Mouse (Mus musculus): Measurements from ENCODE around the gene Ryr3.

The Ryr3 gene

DNA sequence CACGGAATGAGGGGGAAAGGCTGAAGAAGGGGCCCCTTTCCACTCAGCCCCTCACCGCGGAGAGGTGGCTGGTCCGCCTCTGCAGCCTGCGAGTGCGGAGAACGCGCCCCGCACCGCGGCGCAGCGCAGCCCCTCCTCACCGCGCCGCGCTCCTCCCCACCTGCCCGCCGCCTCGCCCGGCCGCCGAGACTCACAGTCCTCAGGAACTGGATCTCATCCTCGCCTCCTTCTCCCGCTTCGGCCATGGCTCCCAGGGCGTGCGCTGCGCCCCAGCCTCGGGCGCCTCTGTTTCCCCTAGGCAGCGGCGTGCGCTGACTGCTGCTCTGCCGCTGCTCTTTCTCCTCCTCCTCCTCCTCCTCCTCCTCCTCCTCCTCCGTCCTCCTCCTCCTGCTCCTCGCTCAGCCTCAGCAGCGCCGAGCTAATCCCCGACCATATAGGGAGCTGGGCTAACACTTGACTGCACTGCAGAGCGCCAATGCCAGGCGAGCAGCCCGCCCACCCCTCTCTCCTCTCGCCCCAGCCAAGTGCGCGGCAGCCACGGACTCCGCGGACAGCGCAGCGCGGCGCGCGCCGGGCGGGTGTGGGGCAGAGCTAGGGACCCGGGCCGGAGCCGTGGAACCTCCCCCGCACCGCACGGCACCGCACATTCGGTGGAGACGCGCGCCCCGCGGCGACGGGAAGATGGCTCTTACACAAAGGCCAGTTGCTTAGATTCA, at the start of gene Ryr3:
Gene Ryr3 (minus strand): TSS at position 351 of the 716 bp plus-strand sequence.
- peak; percentile 65 for DNase-seq

- no peak for DNase-seq
Observed at GRCm38 (mm10) chr2:113238871-113239270, 22.0 kb upstream of the Ryr3 start.

DNA sequence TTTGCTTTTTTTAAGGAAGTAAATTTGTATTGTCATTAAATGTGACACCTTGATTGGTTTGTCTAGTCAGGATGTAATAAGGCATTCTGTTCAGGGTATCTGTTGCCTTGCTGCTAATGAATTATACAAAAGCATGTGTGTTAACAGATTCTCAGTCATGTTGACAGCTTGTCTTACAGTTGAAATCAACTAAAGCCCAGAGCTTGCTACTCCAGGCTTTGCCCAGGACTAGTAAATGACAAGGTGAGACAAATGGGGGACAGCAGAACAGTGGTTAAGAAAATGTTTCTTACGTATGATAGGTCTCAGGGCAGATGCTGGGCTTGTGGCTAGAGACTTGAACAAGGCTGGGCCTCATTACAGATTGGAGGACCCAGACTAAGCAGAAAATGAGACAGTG, 20.1 kb upstream of the Ryr3 start:
- DNase-seq = no peak

DNA sequence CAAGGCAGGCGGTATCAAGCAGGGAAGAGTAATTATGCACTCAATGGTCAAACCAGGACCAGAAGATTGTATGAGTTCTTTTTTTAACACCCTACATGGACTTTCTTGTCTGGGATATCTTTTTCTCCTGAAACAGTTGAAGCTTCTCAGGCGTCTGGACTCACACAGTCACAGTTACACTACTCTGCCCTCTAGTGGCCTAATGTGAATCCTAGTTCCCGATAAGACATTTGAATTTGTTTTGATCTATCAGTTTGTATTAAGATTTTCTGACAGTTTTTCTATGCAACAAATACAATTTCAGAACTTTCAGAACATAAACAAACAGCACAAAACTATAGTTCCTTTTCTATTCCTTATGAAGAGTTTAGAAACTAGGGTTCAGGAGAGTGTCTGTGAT, 17.7 kb upstream of the Ryr3 start:
- DNase-seq = no peak

GRCm38 (mm10) chr2:113233356-113233755, 16.5 kb upstream of the Ryr3 start:
- no peak for DNase-seq

GRCm38 (mm10) chr2:113216105-113216745, 671 bp downstream of the Ryr3 start:
- DNase-seq = peak; percentile 22

DNA sequence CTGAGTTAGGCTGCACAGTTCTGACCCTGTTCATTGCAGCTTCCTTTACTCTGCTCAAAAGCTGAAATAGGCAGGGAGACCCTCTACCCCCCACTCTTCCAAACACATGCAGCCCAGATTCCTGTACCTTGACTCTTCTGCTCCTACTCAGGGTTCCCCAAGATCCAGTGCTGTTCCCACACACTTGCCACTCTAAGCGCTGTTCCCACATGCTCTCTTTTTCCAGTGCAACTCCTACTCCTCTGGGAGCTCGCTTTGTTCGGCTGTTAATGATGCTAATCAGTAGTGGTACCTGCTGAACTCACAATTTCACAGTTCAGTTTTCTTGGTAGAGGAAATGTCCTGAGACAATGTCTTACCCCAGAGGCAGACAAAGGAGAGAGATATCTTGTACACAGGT, 6.9 kb downstream of the Ryr3 start:
- no peak for DNase-seq

- DNase-seq = no peak
Observed at GRCm38 (mm10) chr2:113209263-113209662, 7.6 kb downstream of the Ryr3 start.

DNA sequence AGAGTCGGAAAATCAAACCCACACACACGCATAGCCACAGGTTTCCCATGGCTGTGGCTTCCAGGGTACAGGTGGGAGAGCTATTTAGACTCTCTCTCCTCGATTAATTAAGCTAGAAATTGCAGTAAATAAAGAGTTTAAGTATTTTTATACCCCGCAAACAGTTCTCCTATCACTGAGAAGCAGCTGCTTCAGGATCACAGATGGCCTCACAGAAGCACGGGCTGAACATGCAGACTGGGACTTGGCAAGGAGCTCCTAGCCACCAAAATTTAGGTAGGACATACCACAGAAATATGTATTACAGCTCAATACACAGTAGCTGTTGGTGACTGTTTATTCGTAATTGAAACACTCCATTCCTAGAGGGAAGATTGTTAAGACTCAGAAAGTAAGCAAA, 14.0 kb downstream of the Ryr3 start:
- DNase-seq = no peak

- no peak for DNase-seq
Observed at GRCm38 (mm10) chr2:113199030-113199679, 17.7 kb downstream of the Ryr3 start.

- DNase-seq = no peak
Observed at GRCm38 (mm10) chr2:113187158-113187557, 29.7 kb downstream of the Ryr3 start.

GRCm38 (mm10) chr2:113181701-113182100, 35.2 kb downstream of the Ryr3 start:
- DNase-seq = no peak

- DNase-seq = no peak
Observed at GRCm38 (mm10) chr2:113178047-113178446, 38.8 kb downstream of the Ryr3 start.

DNA sequence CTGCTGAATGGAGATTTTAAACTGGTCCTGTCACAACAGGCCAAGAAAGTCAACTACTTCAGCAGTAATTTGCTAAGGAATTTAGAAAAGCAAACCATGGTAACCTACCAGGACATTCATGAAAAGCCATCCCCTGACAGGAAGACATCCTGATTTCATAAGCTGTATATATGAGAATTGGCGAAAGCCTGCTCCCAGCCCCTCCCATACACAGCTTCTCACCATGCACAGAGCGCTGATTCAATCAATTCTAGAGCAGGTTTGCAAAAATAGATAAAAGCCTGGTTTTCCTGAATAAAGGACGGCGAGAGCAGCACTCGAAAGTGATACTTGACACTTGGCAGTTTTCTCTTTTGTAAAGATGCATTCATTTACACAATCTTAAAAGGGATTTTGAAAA, 40.6 kb downstream of the Ryr3 start:
- DNase-seq = no peak

DNA sequence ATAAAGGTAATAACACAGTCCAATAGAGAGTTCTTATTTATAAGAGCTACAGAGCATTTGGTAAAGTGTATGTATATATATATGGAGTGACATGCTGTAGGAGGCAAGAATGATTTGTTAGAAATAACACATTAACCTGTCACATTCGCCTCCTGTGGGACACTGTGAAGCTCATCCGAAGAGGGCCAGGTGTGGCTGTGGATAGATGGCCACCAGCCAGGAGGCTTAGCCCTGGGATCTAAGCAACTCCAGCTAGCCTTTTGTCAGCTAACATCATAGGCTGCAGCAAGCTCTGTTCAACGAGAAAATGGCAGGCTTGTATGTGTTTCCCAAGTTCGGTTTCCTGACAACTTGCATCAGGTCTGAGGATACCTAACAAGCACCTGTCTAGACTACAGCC, 48.8 kb downstream of the Ryr3 start:
- DNase-seq = peak; percentile 25

GRCm38 (mm10) chr2:113161494-113161893, 55.4 kb downstream of the Ryr3 start:
- no peak for DNase-seq

GRCm38 (mm10) chr2:113137766-113138165, 79.1 kb downstream of the Ryr3 start:
- DNase-seq = no peak

- DNase-seq = no peak
Observed at GRCm38 (mm10) chr2:113123476-113123875, 93.4 kb downstream of the Ryr3 start.

- no peak for DNase-seq
Observed at GRCm38 (mm10) chr2:113119080-113119479, 97.8 kb downstream of the Ryr3 start.

GRCm38 (mm10) chr2:113116788-113117187, 100.1 kb downstream of the Ryr3 start:
- DNase-seq = peak; percentile 20

- no peak for DNase-seq
Observed at GRCm38 (mm10) chr2:113115897-113116283, 101.0 kb downstream of the Ryr3 start.

DNA sequence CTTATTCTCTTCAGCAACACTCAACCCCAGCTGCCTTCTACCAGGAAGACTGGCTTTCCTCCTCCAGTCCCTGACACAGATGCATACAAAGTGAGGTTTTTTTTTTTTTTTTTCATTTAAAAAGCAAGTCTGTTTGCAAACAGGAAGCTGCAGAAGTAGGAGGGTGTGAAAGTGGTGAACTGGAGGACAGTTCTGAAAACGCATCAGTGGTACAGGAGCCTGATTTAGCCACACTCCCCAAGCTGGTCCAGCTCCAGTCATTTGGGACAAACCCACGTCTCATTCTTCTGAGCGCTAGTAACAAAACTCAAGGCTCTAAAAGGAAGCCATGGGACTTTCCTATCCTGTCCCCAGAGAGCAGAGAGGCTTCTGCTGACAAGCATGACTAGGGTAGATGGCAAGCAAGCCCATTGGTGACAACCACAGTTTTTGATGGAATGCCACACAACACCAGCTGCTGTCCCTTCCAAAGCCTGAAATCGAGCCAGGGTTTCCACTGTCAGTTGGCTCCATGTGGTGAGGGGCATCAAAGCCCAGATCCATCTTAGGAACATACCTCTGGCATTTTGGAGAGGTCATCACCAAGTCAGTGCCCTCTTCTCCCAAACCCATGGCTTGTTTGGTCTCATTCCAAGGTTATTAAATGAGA, 101.5 kb downstream of the Ryr3 start:
- DNase-seq = peak; percentile 11

DNA sequence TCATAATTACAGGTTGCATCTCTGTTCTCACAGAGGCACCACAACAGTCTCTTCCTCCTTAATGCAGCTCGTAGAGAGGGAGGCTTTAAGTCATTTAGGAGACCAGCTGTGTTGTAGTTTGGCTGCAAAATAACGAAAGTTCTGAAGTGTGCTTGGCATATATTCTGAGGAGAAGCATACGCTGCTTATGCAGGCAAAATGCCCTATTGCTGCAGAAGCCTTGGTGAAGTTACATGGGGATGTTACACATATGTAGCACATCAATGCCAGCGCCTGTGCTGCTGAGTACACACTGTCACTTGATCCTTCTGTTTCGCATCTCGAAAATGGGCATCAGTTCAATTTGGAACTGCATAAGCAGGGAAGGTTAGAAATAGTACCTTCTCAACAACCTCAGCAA, 112.3 kb downstream of the Ryr3 start:
- DNase-seq = no peak

DNA sequence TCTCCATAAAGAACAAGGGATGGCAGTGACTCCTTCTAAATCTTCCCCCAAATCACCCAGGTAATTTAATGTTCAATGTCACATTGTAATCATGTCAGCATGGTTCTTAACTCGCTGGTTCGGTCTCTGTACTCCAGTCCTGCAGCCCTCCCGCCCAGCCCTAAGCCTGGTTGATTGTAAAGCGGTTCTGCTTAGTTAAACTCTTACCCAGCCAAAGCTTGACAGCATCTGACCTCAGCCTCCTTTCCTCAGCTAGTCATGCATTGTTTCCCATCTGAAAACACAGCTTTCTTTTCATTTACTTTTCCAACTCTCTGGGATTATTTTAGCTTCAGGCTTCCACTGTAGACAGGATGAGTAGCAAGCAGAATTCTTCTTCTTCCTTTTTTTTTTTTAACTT, 121.7 kb downstream of the Ryr3 start:
- DNase-seq = no peak
